ENCODE assay signal across 11 mouse cellular contexts in genomic region chr10:93142600-93143284, GRCm38 (mm10). TPM values are rescaled to one million over a fixed set of nuclear protein-coding genes. Genes with fewer than 3 reads are reported as not detected.
DNase-seq lines count a peak whose midpoint lies in the region; ATAC-seq lines count a peak whose summit lies in the region.
"Had no signal": no experiment of that assay in that cellular context is flagged by ENCODE, and none has a peak within 500 bp of the region (broad histone marks: within the 10 kb centered on the region; RNA-seq: fewer than 3 reads in every experiment).

No protein-coding gene starts in this region.

- H3K27me3 ChIP-seq in hindbrain, embryonic 10.5 days (ENCODE audit: insufficient read depth, poor library complexity, severe bottlenecking), result no peaks in the 10 kb centered on the region
- H3K27me3 ChIP-seq in hindbrain, embryonic 16.5 days (replicated peaks; ENCODE audit: control insufficient read depth, insufficient read depth, low read length), result no peaks in the 10 kb centered on the region
- H3K27me3 ChIP-seq in midbrain, embryonic 16.5 days (ENCODE audit: control insufficient read depth, insufficient read depth, low read depth, low read length), result no peaks in the 10 kb centered on the region
- H3K27me3 ChIP-seq: embryonic facial prominence, embryonic 12.5 days; limb, embryonic 12.5 days had no signal

- DNase-seq in hindbrain, embryonic 10.5 days (ENCODE audit: low spot score), result no peak
- peak; percentile 30 for DNase-seq in T-cell, adult 2 months (ENCODE audit: low spot score)
- no peak for DNase-seq in cerebellum, adult 18-20 months
- no peak for DNase-seq in frontal cortex, adult 2 months (ENCODE audit: extremely low spot score in 1 of 2, low spot score in 1 of 2)
- DNase-seq: kidney, adult 11 months had no signal

- H3K4me2 ChIP-seq in hindbrain, embryonic 16.5 days (ENCODE audit: low read length), result no peak overlapping the region; the same call in 1 of the 2 replicates
- peak overlapping the region; percentile 45 for H3K4me2 ChIP-seq in midbrain, embryonic 16.5 days (ENCODE audit: low read length)
- H3K4me2 ChIP-seq: limb, embryonic 12.5 days had no signal

- no peaks in the 10 kb centered on the region for H3K9me3 ChIP-seq in hindbrain, embryonic 10.5 days
- no peaks in the 10 kb centered on the region for H3K9me3 ChIP-seq in hindbrain, embryonic 16.5 days (ENCODE audit: control insufficient read depth, low read length)
- no peaks in the 10 kb centered on the region for H3K9me3 ChIP-seq in midbrain, embryonic 16.5 days (replicated peaks; ENCODE audit: control insufficient read depth, low read length, poor library complexity, severe bottlenecking)
- H3K9me3 ChIP-seq: embryonic facial prominence, embryonic 12.5 days; limb, embryonic 12.5 days had no signal

- H3K4me1 ChIP-seq in hindbrain, embryonic 10.5 days (replicated peaks), result peaks cover 6% of the 10 kb centered on the region; the same call in 1 of the 2 replicates
- no peaks in the 10 kb centered on the region; the same call in 1 of the 2 replicates for H3K4me1 ChIP-seq in hindbrain, embryonic 16.5 days (ENCODE audit: control insufficient read depth, insufficient read depth, low read depth, low read length)
- H3K4me1 ChIP-seq in midbrain, embryonic 16.5 days (ENCODE audit: control insufficient read depth, insufficient read depth, low read length), result 0 out of 2 replicates have a peak, but pooled peaks cover 6% of the 10 kb centered on the region
- H3K4me1 ChIP-seq: embryonic facial prominence, embryonic 12.5 days; limb, embryonic 12.5 days had no signal

- ATAC-seq in hindbrain, embryonic 16.5 days, result no peak
- peak; percentile 26; the same call in 1 of the 2 replicates for ATAC-seq in granulocyte monocyte progenitor cell, adult 5-6 weeks (replicated peaks; ENCODE audit: poor library complexity, severe bottlenecking)
- ATAC-seq in midbrain, embryonic 16.5 days, result no peak
- ATAC-seq in megakaryocyte progenitor cell, adult 5-6 weeks (replicated peaks; ENCODE audit: poor library complexity), result no peak; the same call in 1 of the 2 replicates

- no peaks in the 10 kb centered on the region for H3K36me3 ChIP-seq in hindbrain, embryonic 10.5 days
- no peaks in the 10 kb centered on the region for H3K36me3 ChIP-seq in hindbrain, embryonic 16.5 days (ENCODE audit: control insufficient read depth, insufficient read depth, low read length)
- no peaks in the 10 kb centered on the region for H3K36me3 ChIP-seq in midbrain, embryonic 16.5 days (ENCODE audit: control insufficient read depth, insufficient read depth, low read length)
- H3K36me3 ChIP-seq: embryonic facial prominence, embryonic 12.5 days; limb, embryonic 12.5 days had no signal

- H3K4me3 ChIP-seq in hindbrain, embryonic 10.5 days, result no peak overlapping the region
- H3K4me3 ChIP-seq in hindbrain, embryonic 16.5 days (ENCODE audit: low read length), result no peak overlapping the region
- no peak overlapping the region for H3K4me3 ChIP-seq in midbrain, embryonic 16.5 days (ENCODE audit: low read depth, low read length)
- H3K4me3 ChIP-seq: embryonic facial prominence, embryonic 12.5 days; limb, embryonic 12.5 days had no signal

- H3K27ac ChIP-seq in hindbrain, embryonic 10.5 days, result 0 out of 2 replicates have a peak overlapping the region, but pooled peaks have one; percentile 12
- H3K27ac ChIP-seq in hindbrain, embryonic 16.5 days (ENCODE audit: low read depth, low read length), result no peak overlapping the region
- H3K27ac ChIP-seq in midbrain, embryonic 16.5 days (ENCODE audit: low read length), result no peak overlapping the region
- H3K27ac ChIP-seq: embryonic facial prominence, embryonic 12.5 days; limb, embryonic 12.5 days had no signal

- whole genome bisulfite sequencing in hindbrain, embryonic 10.5 days, result 75% methylated on average over 8 of the region's 8 CpGs
- 46% methylated on average over 8 of the region's 8 CpGs for WGBS in hindbrain, embryonic 16.5 days
- 29% methylated on average over 8 of the region's 8 CpGs for WGBS in midbrain, embryonic 16.5 days

- H3K9ac ChIP-seq in hindbrain, embryonic 16.5 days (ENCODE audit: low read depth, low read length), result no peak overlapping the region
- no peak overlapping the region for H3K9ac ChIP-seq in midbrain, embryonic 16.5 days (ENCODE audit: low read depth, low read length)
- H3K9ac ChIP-seq: embryonic facial prominence, embryonic 12.5 days; limb, embryonic 12.5 days had no signal

RNA-seq across cellular contexts. Expression of gene Cdk17, which starts 17.9 kb away (rescaled TPM):
- 20.6 and 22.6 TPM in 2 replicates for polyA plus RNA-seq in hindbrain, embryonic 10.5 days (2016; fragmentation: Nextera tagmentation; extraction: Ambion mirVana)
- polyA plus RNA-seq in hindbrain, embryonic 16.5 days (2015; fragmentation: Nextera tagmentation; extraction: Ambion mirVana), result 31.6 and 38.3 TPM in 2 replicates
- total RNA-seq in granulocyte monocyte progenitor cell, adult 5-6 weeks (2014; fragmentation: Nextera tagmentation), result 28.1 and 41.6 TPM in 2 replicates
- total RNA-seq in granulocyte monocyte progenitor cell, adult 5-6 weeks (2017), result 36.3 and 40.0 TPM in 2 replicates
- polyA plus RNA-seq in midbrain, embryonic 16.5 days (2015; fragmentation: Nextera tagmentation; extraction: Ambion mirVana), result 39.5 and 40.2 TPM in 2 replicates
- polyA plus RNA-seq in frontal cortex, adult 2 months (2012; rRNA removed), result 139 and 147 TPM in 2 replicates
- 36.8 and 43.6 TPM in 2 replicates for total RNA-seq in megakaryocyte progenitor cell, adult 5-6 weeks (2015)
- total RNA-seq in megakaryocyte progenitor cell, adult 5-6 weeks (2017), result 37.6 and 44.9 TPM in 2 replicates
